Mouse (Mus musculus): Measurements from ENCODE around the gene Jaml. TPM values are rescaled to one million over a fixed set of nuclear protein-coding genes. Genes with fewer than 3 reads are reported as not detected.

Gene Jaml
- polyA plus RNA-seq, 1 experiment: 16.3 TPM

GRCm38 (mm10) chr9:45066735-45067134 lies 12.2 kb upstream of the Jaml start:
- Histone ChIP-seq H3K4me3 (ENCODE audit: insufficient read depth, low read length) (no peak overlapping the region), H3K27ac (ENCODE audit: insufficient read depth, low read depth, low read length) (no peak overlapping the region), H3K4me1 (ENCODE audit: control insufficient read depth, insufficient read depth, low read length) (no peaks in the 10 kb centered on the region)
- TF ChIP-seq POLR2A (IDR thresholded peaks at IDR 0.05; ENCODE audit: borderline replicate concordance, low read depth, low read length): no peak
- no peak for TF ChIP-seq CTCF (IDR thresholded peaks at IDR 0.05; ENCODE audit: low read depth, low read length)

- H3K4me3 ChIP-seq (ENCODE audit: insufficient read depth, low read length): no peak overlapping the region
- no peak overlapping the region for H3K27ac ChIP-seq (ENCODE audit: insufficient read depth, low read depth, low read length)
- no peaks in the 10 kb centered on the region for H3K4me1 ChIP-seq (ENCODE audit: control insufficient read depth, insufficient read depth, low read length)
- TF ChIP-seq CTCF (IDR thresholded peaks at IDR 0.05; ENCODE audit: low read depth, low read length) (no peak), POLR2A (IDR thresholded peaks at IDR 0.05; ENCODE audit: borderline replicate concordance, low read depth, low read length) (no peak)
These were observed 7.2 kb upstream of the Jaml start for GRCm38 (mm10) chr9:45071800-45072199.

- Histone ChIP-seq H3K4me1 (ENCODE audit: control insufficient read depth, insufficient read depth, low read length) (no peaks in the 10 kb centered on the region), H3K27ac (ENCODE audit: insufficient read depth, low read depth, low read length) (no peak overlapping the region), H3K4me3 (ENCODE audit: insufficient read depth, low read length) (no peak overlapping the region)
- TF ChIP-seq CTCF (IDR thresholded peaks at IDR 0.05; ENCODE audit: low read depth, low read length) (no peak), POLR2A (IDR thresholded peaks at IDR 0.05; ENCODE audit: borderline replicate concordance, low read depth, low read length) (no peak)
These were observed 1.1 kb upstream of the Jaml start for GRCm38 (mm10) chr9:45077859-45078258.

GRCm38 (mm10) chr9:45083132-45083531 lies 4.1 kb downstream of the Jaml start:
- H3K4me3 ChIP-seq (ENCODE audit: insufficient read depth, low read length): no peak overlapping the region
- no peak overlapping the region for H3K27ac ChIP-seq (ENCODE audit: insufficient read depth, low read depth, low read length)
- TF ChIP-seq POLR2A (IDR thresholded peaks at IDR 0.05; ENCODE audit: borderline replicate concordance, low read depth, low read length) (no peak), CTCF (IDR thresholded peaks at IDR 0.05; ENCODE audit: low read depth, low read length) (no peak)
- peaks cover 25% of the 10 kb centered on the region for H3K4me1 ChIP-seq (ENCODE audit: control insufficient read depth, insufficient read depth, low read length)

GRCm38 (mm10) chr9:45084556-45084955 lies 5.6 kb downstream of the Jaml start:
- Histone ChIP-seq H3K4me3 (ENCODE audit: insufficient read depth, low read length) (no peak overlapping the region), H3K4me1 (ENCODE audit: control insufficient read depth, insufficient read depth, low read length) (peaks cover 25% of the 10 kb centered on the region), H3K27ac (ENCODE audit: insufficient read depth, low read depth, low read length) (no peak overlapping the region)
- TF ChIP-seq CTCF (IDR thresholded peaks at IDR 0.05; ENCODE audit: low read depth, low read length): no peak
- TF ChIP-seq POLR2A (IDR thresholded peaks at IDR 0.05; ENCODE audit: borderline replicate concordance, low read depth, low read length): no peak

- TF ChIP-seq POLR2A (IDR thresholded peaks at IDR 0.05; ENCODE audit: borderline replicate concordance, low read depth, low read length): no peak
- no peak for TF ChIP-seq CTCF (IDR thresholded peaks at IDR 0.05; ENCODE audit: low read depth, low read length)
- H3K4me3 ChIP-seq (ENCODE audit: insufficient read depth, low read length): no peak overlapping the region
- H3K27ac ChIP-seq (ENCODE audit: insufficient read depth, low read depth, low read length): no peak overlapping the region
- peaks cover 25% of the 10 kb centered on the region for H3K4me1 ChIP-seq (ENCODE audit: control insufficient read depth, insufficient read depth, low read length)
These were observed 7.0 kb downstream of the Jaml start for GRCm38 (mm10) chr9:45085741-45086690.

- no peak overlapping the region for H3K27ac ChIP-seq (ENCODE audit: insufficient read depth, low read depth, low read length)
- TF ChIP-seq CTCF (IDR thresholded peaks at IDR 0.05; ENCODE audit: low read depth, low read length) (no peak), POLR2A (IDR thresholded peaks at IDR 0.05; ENCODE audit: borderline replicate concordance, low read depth, low read length) (no peak)
- H3K4me1 ChIP-seq (ENCODE audit: control insufficient read depth, insufficient read depth, low read length): peaks cover 33% of the 10 kb centered on the region
- no peak overlapping the region for H3K4me3 ChIP-seq (ENCODE audit: insufficient read depth, low read length)
These were observed 9.1 kb downstream of the Jaml start for GRCm38 (mm10) chr9:45088040-45088439.

- Histone ChIP-seq H3K27ac (ENCODE audit: insufficient read depth, low read depth, low read length) (no peak overlapping the region), H3K4me3 (ENCODE audit: insufficient read depth, low read length) (no peak overlapping the region), H3K4me1 (ENCODE audit: control insufficient read depth, insufficient read depth, low read length) (peaks cover 25% of the 10 kb centered on the region)
- no peak for TF ChIP-seq POLR2A (IDR thresholded peaks at IDR 0.05; ENCODE audit: borderline replicate concordance, low read depth, low read length)
- no peak for TF ChIP-seq CTCF (IDR thresholded peaks at IDR 0.05; ENCODE audit: low read depth, low read length)
These were observed 11.8 kb downstream of the Jaml start for GRCm38 (mm10) chr9:45090811-45091210.

GRCm38 (mm10) chr9:45092641-45093040 lies 13.7 kb downstream of the Jaml start:
- H3K4me3 ChIP-seq (ENCODE audit: insufficient read depth, low read length): no peak overlapping the region
- no peak for TF ChIP-seq POLR2A (IDR thresholded peaks at IDR 0.05; ENCODE audit: borderline replicate concordance, low read depth, low read length)
- TF ChIP-seq CTCF (IDR thresholded peaks at IDR 0.05; ENCODE audit: low read depth, low read length): no peak
- H3K4me1 ChIP-seq (ENCODE audit: control insufficient read depth, insufficient read depth, low read length): peaks cover 19% of the 10 kb centered on the region
- no peak overlapping the region for H3K27ac ChIP-seq (ENCODE audit: insufficient read depth, low read depth, low read length)
